Mouse (Mus musculus): Measurements from ENCODE around the gene Gse1.

Gse1 gene

DNA sequence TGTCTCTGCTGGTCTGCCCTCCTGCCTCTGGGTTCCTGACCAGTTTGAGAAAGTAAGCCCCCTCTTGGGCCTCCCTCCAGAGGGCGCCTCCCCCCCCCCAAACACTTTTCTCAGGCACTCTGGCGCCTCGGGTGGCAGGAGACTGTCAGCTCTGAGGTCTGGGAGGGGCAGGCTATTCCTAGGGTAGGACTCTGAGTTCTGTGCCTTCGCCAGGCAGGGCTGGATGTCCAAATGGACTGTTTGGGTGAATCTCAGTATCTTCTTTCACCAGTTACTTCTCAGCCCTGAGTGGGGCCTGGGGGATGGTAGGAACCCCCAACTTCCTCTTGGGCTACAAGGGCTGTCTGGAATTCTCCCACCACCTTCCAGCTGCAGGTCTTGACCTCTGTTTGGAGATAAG lies 16.9 kb upstream of the Gse1 start:
- no peak for DNase-seq (ENCODE audit: extremely low read depth, low read depth)

DNA sequence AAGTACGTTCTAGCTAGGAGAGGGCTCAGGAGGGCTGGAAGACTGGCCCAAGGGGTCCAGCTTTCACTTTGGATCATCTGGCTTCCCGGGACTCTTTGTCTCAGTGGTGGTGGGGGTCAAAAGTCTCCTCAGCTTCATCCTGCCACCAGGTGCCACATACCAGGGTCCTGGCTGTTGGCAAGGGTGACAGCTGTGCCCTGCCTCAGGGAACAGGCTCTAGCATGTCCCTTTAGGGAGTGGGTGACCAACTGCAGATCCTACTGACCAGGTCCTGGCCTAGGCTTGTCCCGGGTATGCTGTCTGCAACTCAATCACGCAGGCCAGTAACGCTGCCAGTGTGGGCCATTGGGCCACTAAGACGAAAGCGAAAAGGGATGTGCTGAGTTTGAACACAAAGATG lies 15.7 kb upstream of the Gse1 start:
- no peak for DNase-seq (ENCODE audit: extremely low read depth, low read depth)

DNA sequence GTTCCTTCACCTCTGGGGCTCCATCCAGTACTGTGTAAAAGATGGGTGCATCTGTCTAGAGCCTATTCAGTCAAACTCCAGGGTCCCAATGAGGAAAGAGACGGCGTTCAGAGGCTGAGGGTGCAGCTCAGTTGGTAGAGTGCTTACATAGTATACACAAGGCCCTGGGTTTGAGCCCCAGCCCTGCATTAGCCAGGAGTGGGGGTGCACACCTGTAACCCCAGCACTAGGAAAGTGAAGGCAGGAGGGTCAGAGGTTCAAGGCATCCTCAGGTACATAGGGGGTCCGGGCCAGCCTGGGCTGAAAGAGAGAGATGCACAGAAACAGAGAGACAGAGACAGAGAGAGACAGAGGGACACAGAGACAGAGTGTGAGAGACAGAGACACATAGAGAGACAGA lies 15.0 kb upstream of the Gse1 start:
- DNase-seq (ENCODE audit: extremely low read depth, low read depth), result no peak

DNA sequence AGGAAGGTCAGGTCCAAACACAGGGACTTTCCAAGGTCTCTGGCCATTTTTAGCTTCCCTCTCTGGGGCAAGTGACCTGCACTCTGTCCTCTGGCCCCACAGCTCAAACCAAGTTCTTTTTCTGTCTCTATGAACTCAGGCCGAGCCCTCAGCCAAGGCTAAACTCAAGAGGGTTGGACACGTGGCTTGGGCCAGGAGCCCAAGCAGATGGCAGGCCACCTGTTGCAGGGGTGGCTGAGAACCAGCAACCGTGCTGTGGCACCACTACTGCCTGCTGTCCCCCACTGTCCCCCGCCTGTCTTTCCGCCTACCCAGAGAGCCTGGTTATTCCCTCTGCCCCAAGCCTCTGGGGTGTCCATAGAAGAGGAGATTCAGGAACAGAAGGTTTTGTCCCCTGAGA lies 14.3 kb upstream of the Gse1 start:
- no peak for DNase-seq (ENCODE audit: extremely low read depth, low read depth)

DNA sequence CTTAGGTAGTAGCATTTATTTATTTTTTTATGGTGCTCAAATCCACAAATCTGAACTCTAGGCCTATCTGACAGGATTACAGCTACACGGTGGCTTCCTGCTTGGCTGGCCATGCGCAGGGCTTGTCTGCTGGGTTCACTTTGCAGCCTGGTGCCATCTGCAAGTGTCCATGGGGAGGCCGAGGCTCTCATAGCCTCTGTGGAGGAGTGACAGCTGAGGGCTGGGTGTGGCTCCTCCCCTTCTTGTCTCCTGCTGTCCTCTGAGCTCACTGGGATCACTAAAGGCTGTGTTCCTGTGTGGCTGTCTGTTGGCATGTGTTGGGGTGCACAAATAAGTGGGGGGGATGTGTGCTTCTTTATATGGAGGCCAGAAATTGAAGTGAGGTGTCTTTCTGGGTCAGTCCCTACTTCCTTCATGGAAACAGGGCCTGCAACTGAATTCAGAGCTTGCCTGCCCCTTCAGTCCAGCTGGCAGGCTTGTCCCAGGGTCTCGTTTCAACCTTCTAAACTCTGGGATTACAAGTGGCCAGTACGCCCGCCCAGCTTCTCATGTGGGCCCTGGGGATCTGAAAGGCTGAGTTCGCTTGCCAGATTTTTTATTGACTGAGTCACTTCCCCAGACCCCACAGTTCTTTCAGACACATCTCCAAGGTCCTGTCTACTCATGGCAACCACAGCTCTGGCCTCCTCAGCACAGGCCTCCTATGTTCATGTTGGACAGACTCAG lies 12.7 kb upstream of the Gse1 start:
- no peak for DNase-seq (ENCODE audit: extremely low read depth, low read depth)

DNA sequence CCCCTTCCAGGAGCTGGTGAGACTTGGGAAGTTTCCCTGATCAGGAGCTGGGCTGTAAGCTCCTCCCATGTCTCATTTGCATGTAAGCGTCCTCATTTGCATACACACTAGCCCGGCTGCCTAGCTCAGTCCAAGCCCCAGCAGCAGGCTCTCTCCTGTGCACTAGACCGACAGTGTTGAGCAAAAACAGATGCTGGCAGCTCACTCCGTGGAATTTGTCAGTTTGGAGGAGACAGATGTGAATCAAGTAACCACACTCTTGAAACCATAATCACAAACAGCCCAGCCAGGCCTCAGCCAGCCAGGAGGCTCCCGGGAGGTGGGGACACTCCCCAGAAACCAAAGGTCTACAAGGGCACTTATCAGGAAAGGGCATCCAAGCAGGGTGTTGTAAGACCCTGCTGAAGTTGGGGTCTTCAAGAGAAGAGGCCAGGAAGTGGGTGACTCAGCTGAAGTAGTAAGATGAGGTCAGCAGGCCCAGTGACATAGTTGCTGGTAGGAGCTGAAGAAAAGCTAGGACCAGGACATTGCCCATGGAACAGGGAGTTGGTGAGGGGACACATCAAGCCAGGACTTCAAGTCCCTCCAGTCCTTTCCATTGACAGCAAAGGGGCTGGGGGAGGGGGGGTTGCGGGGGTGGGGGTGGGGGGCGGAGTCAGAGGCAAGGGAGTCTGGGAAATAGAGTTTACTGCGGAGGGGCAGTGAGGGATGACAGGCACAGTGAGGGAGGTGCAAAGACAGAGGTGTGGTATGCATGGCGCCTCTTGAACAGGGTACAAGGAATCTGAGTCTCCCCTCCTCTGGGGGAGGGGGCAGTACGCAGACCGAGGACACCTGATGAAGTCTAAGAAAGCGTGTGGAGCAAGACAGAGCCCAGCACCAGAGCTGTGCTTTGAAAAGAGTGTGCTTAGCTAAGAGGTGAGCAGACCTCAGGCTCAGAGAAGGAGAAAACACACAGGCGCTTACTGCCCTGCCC lies 11.1 kb upstream of the Gse1 start:
- DNase-seq (ENCODE audit: extremely low read depth, low read depth), result peak; percentile 16

DNA sequence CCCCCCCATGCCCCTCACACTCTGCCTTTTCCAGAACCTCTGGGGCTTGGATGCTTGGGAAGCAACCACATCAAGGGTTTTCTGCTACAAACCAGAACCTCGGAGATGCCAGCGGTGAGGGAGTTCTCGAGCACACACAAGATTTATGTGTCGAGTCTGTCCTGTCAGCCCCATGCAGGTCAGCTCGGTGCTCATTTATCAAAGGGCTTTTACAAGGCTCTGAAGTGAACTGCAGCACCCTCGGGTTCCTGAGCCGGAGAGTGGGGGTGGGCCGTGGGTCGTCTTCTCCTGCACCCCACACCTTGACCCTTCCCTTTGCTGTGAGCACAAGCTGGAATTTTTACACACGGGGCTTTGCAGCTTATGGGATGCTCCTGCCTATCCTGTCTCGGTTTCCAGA lies 5.7 kb upstream of the Gse1 start:
- DNase-seq (ENCODE audit: extremely low read depth, low read depth), result no peak

DNA sequence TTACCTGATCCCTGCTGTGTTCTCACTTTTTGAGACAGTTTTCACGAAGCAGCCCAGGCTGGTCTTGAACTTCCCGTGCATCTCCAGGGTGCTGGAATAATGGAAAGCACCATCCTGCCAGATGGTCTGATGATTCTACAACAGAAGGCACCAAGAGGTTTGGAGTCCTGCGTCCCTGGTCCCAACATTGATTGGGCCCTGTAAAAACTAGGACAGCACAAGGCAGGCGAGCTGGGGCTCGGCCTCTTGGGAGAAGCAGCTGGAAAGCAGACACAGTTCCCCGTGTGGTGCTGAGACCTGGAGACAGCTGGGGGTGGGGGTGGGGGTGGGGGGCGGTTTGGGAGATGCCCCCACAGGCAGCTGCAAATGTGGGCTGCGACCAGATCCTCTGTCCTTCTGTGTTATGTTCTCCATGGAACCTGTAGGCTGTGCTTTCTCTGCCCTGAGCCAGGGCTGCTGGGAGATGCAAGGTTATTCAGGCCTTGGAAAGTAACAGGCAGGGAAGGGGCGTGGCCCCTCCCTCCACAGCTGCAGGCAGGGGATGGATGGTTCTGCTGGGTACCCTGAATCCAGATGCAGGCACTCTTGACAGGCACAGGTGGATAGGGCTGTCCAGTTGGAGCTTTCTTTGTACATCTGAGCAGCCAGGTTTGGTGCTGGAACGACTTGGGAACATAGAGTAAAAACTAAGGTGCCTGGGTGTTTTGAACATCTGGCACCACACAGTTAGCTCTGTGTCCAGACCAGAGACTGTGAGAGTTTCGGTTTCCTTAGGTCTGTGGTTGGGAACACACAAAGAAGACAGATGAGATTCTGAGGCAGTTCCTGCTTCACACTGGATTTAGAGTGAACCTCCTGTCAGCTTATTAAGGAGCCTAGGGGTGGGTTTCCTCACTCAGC lies 3.5 kb upstream of the Gse1 start:
- DNase-seq (ENCODE audit: extremely low read depth, low read depth), result no peak

DNA sequence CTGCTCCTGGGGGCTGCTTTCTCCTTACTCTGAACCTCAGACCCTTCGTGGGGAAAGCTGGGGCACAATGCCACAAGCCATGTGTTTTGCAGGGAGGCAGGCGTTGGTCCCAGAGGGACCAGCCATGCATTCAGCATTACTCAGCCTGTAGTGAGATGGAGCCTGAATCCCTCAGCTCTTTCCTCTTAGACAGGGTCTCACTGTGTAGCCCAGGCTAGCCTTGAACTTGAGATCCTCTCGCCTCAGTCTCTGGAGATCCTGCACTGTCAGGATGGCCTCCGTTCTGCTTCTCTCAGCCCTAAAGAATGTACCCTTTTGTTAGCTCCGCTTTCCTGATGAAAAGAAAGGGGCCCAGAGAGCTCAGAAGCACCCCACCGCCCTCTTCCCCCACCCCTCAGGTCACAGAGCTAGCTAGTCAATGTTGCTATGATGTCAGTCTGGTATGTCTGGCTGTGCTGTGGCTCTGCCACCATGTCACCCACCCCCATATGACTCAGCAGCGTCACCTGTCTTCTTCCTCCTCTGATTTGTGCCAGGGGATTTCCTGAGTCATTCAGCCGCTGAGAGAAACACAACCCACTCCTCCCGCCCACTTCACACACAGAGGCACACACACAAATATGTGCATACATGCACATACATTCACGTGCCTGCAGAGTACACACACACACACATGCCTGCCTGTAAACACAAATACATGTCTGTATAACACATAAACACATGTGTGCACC lies 2.7 kb upstream of the Gse1 start:
- no peak for DNase-seq (ENCODE audit: extremely low read depth, low read depth)

DNA sequence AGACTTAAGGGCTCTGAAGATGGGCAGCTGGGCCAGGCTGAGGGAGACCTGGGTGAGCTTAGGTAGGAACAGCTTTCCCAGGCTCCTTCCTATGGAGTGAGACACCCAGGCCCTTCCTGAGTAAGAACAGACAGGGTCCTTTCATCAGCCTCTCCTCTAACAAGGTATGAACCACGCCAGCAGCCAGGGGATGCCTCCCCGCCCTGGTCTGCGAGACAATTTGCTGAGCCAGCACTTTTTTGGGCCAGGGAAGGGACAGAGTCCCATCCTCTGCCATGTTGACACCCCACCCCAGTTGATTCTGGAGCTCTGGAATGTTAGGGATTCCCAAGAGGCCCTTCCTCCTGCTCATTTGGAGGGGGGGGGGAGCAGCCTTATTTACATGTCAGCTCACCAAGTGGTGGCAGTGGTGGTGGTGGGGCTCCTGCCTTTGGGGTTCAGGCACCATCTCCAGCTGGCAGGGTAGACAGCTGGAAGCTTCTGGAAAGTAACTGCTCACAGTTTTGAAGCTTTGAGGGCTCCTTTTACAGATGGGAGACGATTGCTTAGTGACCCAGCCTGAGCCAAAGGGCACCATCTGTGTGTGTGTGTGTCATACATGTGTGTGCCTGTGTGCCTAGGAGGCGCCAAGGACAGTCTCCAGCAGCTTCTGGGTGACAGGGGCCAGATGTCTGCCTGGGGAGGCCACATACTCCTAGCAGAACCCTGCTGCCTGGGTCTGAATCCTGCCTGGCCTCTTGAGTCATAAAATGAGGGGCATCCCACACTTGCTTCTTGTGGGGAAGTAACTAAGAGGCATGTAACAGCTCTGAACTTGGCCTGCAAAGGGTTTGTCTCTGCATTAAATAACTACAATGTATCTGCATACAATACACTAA lies 1.3 kb upstream of the Gse1 start:
- no peak for DNase-seq (ENCODE audit: extremely low read depth, low read depth)

DNA sequence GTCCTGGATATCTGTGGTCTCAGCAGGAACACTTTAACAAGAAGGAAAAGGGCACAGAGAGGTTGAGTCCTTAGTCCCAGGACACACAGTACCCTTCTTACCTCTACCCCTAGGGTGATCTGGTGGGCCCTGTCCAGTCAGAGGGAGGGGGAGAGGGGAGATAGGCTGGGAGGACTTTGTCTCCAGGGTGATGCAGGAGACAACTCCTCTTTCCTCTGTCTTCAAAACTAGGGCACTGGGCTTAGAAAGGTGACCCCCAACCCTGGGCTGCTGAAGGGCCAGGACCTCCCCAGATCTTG lies 729 bp upstream of the Gse1 start:
- no peak for DNase-seq (ENCODE audit: extremely low read depth, low read depth)

DNA sequence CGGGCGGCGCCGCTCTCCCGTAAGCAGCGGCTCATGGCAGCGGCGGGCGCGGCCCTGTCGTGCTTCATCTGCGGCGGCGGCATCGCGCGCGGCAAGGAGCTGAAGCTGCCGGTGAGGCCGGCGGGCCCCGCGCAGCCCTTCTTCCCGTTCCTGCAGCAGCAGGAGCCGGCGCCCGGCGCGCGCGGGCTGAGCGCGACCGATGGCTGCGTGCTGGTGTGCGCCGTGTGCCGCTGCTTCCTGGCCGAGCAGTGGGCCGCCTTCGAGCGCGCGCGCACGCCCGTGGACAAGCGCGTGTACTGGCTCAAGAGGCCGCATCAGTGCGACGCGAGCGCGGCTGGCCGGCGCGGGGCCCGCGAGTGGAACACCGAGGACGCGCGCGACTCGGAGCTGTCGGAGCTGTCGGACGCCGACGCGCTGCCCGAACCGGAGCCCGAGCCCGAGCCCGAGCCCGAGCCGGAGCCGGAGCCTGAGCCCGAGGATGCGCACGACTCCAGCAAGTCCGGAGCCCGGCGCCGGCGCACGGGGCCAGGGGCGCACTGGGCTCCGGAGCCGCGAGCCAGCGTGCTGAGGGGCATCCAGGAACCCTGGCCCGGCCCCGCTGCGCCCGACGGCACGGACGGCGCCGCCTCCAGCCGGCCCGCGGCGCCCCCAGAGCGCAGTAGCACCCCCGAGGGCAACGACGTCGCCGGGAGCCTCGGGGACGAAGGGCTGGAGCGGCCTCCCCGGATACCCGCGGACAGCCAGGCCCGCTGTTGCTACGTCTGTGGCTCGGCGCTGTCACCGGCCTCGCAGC lies 721 bp downstream of the Gse1 start:
- DNase-seq (ENCODE audit: extremely low read depth, low read depth), result no peak

DNA sequence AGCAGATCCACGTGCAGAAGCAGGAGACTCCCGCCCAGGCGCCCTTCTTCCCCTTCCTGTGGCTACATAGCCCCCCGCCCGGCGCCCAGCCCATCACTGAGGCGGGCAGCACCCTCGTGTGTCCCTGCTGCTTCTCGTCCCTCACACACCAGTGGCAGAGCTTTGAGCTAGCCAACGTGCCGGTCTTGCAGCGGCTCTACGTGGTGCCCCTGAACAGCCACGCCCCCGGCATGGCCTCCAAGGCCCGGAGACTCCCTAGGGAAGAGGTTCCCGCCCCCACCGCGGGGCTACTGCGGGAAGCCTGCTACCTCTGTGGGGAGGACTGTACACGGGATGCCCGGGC lies 1.3 kb downstream of the Gse1 start:
- no peak for DNase-seq (ENCODE audit: extremely low read depth, low read depth)

DNA sequence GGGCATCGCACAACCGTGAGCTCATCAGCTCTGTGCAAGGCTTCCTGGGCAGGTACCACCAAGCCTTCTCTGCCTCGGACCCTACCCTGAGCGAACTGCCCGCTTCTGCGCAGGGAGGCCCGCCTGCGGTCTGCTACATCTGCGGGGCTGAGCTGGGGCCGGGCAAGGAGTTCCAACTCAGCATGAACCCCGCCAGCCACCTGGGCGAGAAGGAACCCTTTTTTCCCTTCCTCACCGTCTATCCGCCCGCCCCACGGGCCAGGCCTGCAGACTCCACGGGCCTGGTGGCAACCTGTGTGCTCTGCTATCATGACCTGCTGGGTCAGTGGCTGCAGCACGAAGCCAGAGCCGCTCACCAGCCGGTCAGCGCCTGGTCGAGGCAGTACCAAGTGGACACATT lies 1.8 kb downstream of the Gse1 start:
- no peak for DNase-seq (ENCODE audit: extremely low read depth, low read depth)

DNA sequence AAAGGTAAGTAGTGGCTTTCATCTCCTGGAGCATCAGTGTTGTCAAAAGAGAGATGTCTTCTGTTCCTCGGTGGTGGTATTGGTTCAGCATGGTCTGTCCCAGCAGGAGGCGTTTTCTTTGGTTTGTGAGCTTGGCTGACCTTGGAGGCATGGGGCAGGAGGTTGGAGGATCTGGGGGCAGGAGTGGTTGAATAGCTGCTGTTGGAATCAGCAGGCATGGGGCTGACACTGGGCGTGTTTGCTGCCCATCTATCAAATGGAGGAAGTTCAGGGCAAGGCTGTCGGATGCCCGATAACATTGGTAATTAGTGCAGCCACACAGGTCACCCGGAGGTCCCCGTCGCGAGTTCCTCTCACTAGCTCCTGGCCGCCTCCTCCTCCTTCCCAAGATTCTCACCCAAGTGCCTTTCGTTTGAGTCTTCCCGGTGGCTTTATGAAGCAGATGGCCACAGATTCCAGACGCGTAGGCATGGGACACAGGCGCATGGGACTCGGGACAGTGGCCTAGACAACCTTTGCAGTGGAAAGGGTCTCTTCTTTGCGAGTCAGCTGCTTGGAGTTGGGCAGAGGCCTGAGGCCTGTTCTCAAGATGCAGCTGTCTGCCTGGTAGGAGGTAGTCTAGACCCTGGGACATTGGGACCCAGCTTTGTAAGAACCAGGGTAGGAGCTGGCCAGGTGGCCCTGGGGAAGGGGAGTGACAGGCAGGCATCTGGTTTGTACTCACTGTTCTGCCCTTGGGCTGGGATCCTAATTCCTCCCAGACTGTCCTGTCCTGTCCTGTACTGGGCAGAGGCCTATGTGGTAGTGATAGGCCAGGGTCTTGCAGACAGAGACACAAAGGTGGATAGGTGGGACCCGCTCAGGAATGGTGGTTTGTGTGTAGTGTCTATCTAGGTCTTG lies 2.7 kb downstream of the Gse1 start:
- no peak for DNase-seq (ENCODE audit: extremely low read depth, low read depth)

DNA sequence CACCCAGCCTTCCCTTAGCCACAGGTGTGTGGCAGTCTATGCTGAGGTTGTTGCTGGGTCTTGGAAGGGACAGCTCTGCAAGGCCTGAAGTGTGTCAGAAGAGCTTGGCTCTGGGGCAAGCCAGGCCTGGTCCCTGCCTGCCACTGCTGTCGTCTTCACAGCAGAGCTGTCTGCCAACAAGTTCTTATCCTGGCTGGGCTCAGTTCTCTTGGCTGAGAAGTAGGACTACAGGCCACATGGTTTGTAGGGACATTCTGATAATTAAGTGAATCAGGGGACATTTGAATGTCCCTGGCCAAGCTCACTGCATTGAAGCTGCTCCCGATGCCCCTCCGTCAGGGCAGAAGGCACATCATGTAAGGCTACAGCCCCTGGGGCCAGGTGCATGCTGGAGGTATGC lies 3.6 kb downstream of the Gse1 start:
- no peak for DNase-seq (ENCODE audit: extremely low read depth, low read depth)

DNA sequence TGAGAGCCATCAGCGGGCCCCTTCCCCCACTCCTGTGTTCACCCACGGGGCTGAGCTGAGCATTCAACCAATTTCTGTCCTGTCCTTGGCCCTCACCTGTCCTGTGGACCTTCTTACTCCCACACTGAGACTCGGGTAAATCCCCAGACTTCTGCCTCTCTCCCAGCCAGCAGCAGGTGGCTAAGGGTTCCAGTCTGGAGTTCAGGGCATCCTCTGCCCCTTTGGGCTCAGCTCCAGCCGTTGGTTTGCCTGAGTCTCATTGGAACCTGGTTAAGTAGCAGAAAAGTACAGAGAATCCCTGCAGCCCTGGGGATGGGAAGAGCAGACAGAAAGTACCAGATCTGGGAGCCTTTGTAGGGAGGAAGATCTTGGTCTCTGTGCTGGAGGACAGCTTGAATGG lies 4.1 kb downstream of the Gse1 start:
- DNase-seq (ENCODE audit: extremely low read depth, low read depth), result no peak

DNA sequence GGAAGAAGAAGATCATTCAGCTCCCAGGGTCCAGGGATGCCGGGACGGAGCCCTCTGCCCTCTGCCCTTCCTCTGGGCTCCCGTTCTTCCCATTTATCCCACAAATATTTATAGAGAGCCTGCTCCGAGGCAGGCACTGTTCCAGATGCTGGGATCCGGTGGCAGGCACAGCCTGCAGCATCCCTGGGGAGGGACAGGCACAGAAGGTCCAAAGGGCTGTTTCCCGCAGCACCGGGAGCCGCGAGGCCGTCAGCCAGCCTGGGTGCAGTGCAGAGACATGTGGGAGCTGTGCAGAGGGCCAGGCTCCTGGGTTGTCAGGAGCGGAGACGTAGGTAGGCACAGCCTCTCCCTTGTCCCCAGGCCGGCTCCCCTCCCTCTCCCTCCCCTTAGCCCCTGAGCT lies 4.7 kb downstream of the Gse1 start:
- no peak for DNase-seq (ENCODE audit: extremely low read depth, low read depth)

DNA sequence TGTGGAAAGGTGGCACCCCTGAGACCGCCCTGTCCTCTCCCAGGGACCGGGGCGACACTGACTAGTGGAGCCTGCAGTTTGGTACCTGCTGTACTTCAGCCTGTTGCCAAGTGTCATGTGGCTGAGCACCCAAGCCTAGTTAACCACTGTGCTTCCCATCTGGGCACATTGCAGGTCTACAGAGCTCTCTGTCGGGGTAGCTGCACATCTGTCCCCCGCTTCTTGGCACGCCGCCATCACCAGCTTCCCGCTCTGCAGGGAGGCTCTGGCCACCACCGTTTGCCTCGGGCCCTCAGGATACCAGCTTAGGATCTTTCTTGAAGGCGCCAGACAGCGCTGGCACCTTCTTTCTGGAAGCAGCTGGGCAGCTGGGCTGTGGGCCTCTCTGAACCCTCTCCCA lies 6.2 kb downstream of the Gse1 start:
- DNase-seq (ENCODE audit: extremely low read depth, low read depth), result no peak
